Mouse (Mus musculus): ENCODE results near the gene Nav2.

DNA sequence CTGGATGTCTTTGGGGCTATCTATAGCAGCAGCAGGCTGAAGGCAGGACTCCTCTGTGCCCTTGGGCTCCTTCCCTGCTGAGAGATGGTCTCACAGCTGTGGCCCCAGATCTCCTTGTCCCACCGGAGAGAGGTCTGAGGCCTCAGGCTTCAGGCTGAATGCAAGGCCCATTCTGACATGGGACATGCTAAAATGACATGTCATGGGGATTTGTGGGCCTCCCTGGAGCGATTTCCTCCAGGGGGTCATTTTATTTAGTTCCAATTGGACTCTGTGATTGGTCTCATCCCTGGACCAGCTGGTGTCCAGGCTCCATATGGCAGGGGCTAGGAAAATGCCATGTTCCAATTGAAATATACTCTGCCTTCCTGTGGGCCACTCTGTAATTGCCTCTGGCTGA is 197.0 kb downstream of the Nav2 start:
- TF ChIP-seq POLR2A (IDR thresholded peaks at IDR 0.05; ENCODE audit: insufficient read depth, low read length) = no peak
- TF ChIP-seq CTCF (IDR thresholded peaks at IDR 0.05; ENCODE audit: low read depth, low read length) = no peak

Measured in ES-Bruce4 (cell line).